ENCODE assay signal across 18 mouse cellular contexts in genomic region chr3:67498773-67499405, GRCm38 (mm10). TPM values are rescaled to one million over a fixed set of nuclear protein-coding genes. Genes with fewer than 3 reads are reported as not detected.
DNase-seq lines count a peak whose midpoint lies in the region; ATAC-seq and TF ChIP-seq lines count a peak whose summit lies in the region.
"Had no signal": no experiment of that assay in that cellular context is flagged by ENCODE, and none has a peak within 500 bp of the region (broad histone marks: within the 10 kb centered on the region; RNA-seq: fewer than 3 reads in every experiment).

No protein-coding gene starts in this region.

- H3K4me2 ChIP-seq in liver, embryonic 13.5 days = no peak overlapping the region
- H3K4me2 ChIP-seq in midbrain, embryonic 16.5 days (ENCODE audit: low read length) = no peak overlapping the region
- H3K4me2 ChIP-seq: embryonic facial prominence, embryonic 13.5 days; forebrain, embryonic 13.5 days; heart, embryonic 13.5 days; hindbrain, embryonic 15.5 days had no signal

- H3K36me3 ChIP-seq in ES-E14 (ENCODE audit: control insufficient read depth, insufficient read depth, low read length, poor library complexity, severe bottlenecking) (no peaks in the 10 kb centered on the region), MEL (ENCODE audit: control insufficient read depth in 1 of 2, insufficient read depth in 2 of 2, low read length in 2 of 2) (peaks cover 0 to 5% of the 10 kb centered on the region in 2 experiments; a peak in 1 of 4 replicates)
- H3K36me3 ChIP-seq in liver, embryonic 13.5 days = no peaks in the 10 kb centered on the region
- H3K36me3 ChIP-seq in forebrain, embryonic 10.5 days (replicated peaks) = no peaks in the 10 kb centered on the region
- H3K36me3 ChIP-seq in midbrain, embryonic 16.5 days (ENCODE audit: control insufficient read depth, insufficient read depth, low read length) = no peaks in the 10 kb centered on the region
- H3K36me3 ChIP-seq: embryonic facial prominence, embryonic 13.5 days; heart, embryonic 13.5 days; hindbrain, embryonic 15.5 days had no signal

- 69% methylated on average over 8 of the region's 8 CpGs for WGBS in liver, embryonic 13.5 days (ENCODE audit: insufficient replicate concordance)
- 90% methylated on average over 8 of the region's 8 CpGs for WGBS in forebrain, embryonic 10.5 days
- 91% methylated on average over 8 of the region's 8 CpGs for WGBS in midbrain, embryonic 16.5 days

- peak; percentile 67 to 82 for TF ChIP-seq EP300 in MEL (IDR thresholded peaks at IDR 0.05; ENCODE audit: low read depth in 1 of 2, low read length in 2 of 2)

- H3K4me1 ChIP-seq in ES-E14 (ENCODE audit: control insufficient read depth in 2 of 2, insufficient read depth in 2 of 2, low read length in 2 of 2, poor library complexity in 1 of 2) = peaks cover 0 to 7% of the 10 kb centered on the region in 2 experiments; a peak in 2 of 4 replicates
- peaks cover 0 to 17% of the 10 kb centered on the region in 2 experiments; a peak in 2 of 4 replicates for H3K4me1 ChIP-seq in MEL (ENCODE audit: control insufficient read depth in 1 of 2, insufficient read depth in 2 of 2, low read length in 2 of 2)
- H3K4me1 ChIP-seq in liver, embryonic 13.5 days (replicated peaks) = peaks cover 11% of the 10 kb centered on the region
- peaks cover 11% of the 10 kb centered on the region for H3K4me1 ChIP-seq in forebrain, embryonic 10.5 days
- no peaks in the 10 kb centered on the region for H3K4me1 ChIP-seq in midbrain, embryonic 16.5 days (ENCODE audit: control insufficient read depth, insufficient read depth, low read length)
- H3K4me1 ChIP-seq: heart, embryonic 13.5 days; hindbrain, embryonic 15.5 days had no signal

- TF ChIP-seq CTCF in MEL (IDR thresholded peaks at IDR 0.05 in 2 of 3, conservative IDR thresholded peaks at IDR 0.05 in 1 of 3; ENCODE audit: control insufficient read depth in 1 of 3, insufficient read depth in 1 of 3, low read depth in 2 of 3, low read length in 3 of 3, poor library complexity in 1 of 3, severe bottlenecking in 1 of 3) = no peak

- no peaks in the 10 kb centered on the region for H3K79me2 ChIP-seq in MEL (ENCODE audit: control insufficient read depth, insufficient read depth, low read length, poor library complexity)

- H3K27me3 ChIP-seq in MEL (ENCODE audit: control insufficient read depth in 1 of 2, insufficient read depth in 2 of 2, low read length in 2 of 2) = no peaks in the 10 kb centered on the region
- no peaks in the 10 kb centered on the region for H3K27me3 ChIP-seq in liver, embryonic 13.5 days
- H3K27me3 ChIP-seq in forebrain, embryonic 10.5 days (ENCODE audit: poor library complexity, severe bottlenecking) = 0 out of 2 replicates have a peak, but pooled peaks cover 9% of the 10 kb centered on the region
- H3K27me3 ChIP-seq in midbrain, embryonic 16.5 days (ENCODE audit: control insufficient read depth, insufficient read depth, low read depth, low read length) = no peaks in the 10 kb centered on the region
- H3K27me3 ChIP-seq: embryonic facial prominence, embryonic 13.5 days; forebrain, embryonic 13.5 days; heart, embryonic 13.5 days; hindbrain, embryonic 15.5 days had no signal

- H3K27ac ChIP-seq in ES-E14 (ENCODE audit: insufficient read depth, low read depth, low read length, poor library complexity, severe bottlenecking) (no peak overlapping the region), MEL (ENCODE audit: control insufficient read depth, low read depth, low read length) (peak overlapping the region; percentile 64)
- no peak overlapping the region for H3K27ac ChIP-seq in liver, embryonic 13.5 days
- no peak overlapping the region for H3K27ac ChIP-seq in forebrain, embryonic 10.5 days
- H3K27ac ChIP-seq in midbrain, embryonic 16.5 days (ENCODE audit: low read length) = no peak overlapping the region
- H3K27ac ChIP-seq: embryonic facial prominence, embryonic 13.5 days; forebrain, embryonic 13.5 days; gastrocnemius, adult 2 months; heart, embryonic 13.5 days; hindbrain, embryonic 15.5 days had no signal

- no peaks in the 10 kb centered on the region for H3K9me3 ChIP-seq in ES-E14 (ENCODE audit: control insufficient read depth, insufficient read depth, low read depth, low read length)
- no peaks in the 10 kb centered on the region for H3K9me3 ChIP-seq in MEL (replicated peaks; ENCODE audit: insufficient read depth, low read length)
- H3K9me3 ChIP-seq in liver, embryonic 13.5 days (replicated peaks) = no peaks in the 10 kb centered on the region
- H3K9me3 ChIP-seq in forebrain, embryonic 10.5 days = 0 out of 2 replicates have a peak, but pooled peaks cover 5% of the 10 kb centered on the region
- no peaks in the 10 kb centered on the region for H3K9me3 ChIP-seq in midbrain, embryonic 16.5 days (replicated peaks; ENCODE audit: control insufficient read depth, low read length, poor library complexity, severe bottlenecking)
- H3K9me3 ChIP-seq: embryonic facial prominence, embryonic 13.5 days; forebrain, embryonic 13.5 days; hindbrain, embryonic 15.5 days had no signal

- no peak for DNase-seq in ES-E14 (ENCODE audit: low read depth, low spot score)
- DNase-seq in MEL (ENCODE audit: low read depth, low spot score) = peak; percentile 74
- no peak for DNase-seq in liver, embryonic 13.5 days
- no peak for DNase-seq in forebrain, embryonic 10.5 days (ENCODE audit: extremely low spot score, low spot score)
- no peak for DNase-seq in left cerebral cortex, adult 11 months (ENCODE audit: low spot score)
- DNase-seq: adrenal gland, postnatal 10 days; cerebellum, adult 11-12 months; cerebellum, adult 9-10 months; cerebellum, postnatal 36 days; forebrain, postnatal 0 days; gastrocnemius, adult 2 months; gastrocnemius, postnatal 25 days; heart, postnatal 36 days had no signal

- ATAC-seq in liver, embryonic 13.5 days (ENCODE audit: low read depth) = peak; percentile 90
- ATAC-seq in midbrain, embryonic 16.5 days = no peak
- ATAC-seq: forebrain, embryonic 13.5 days; forebrain, postnatal 0 days had no signal

- no peak for TF ChIP-seq RAD21 in MEL (IDR thresholded peaks at IDR 0.05; ENCODE audit: low read depth, low read length)

- H3K9ac ChIP-seq in ES-E14 (ENCODE audit: insufficient read depth, low read depth, low read length, poor library complexity, severe bottlenecking) (no peak overlapping the region), MEL (ENCODE audit: control insufficient read depth, low read depth, low read length, poor library complexity, severe bottlenecking) (0 out of 2 replicates have a peak overlapping the region, but pooled peaks have one; percentile 4)
- H3K9ac ChIP-seq in liver, embryonic 13.5 days = no peak overlapping the region
- no peak overlapping the region for H3K9ac ChIP-seq in midbrain, embryonic 16.5 days (ENCODE audit: low read depth, low read length)
- H3K9ac ChIP-seq: embryonic facial prominence, embryonic 13.5 days; forebrain, embryonic 13.5 days; forebrain, postnatal 0 days; heart, embryonic 13.5 days; hindbrain, embryonic 15.5 days had no signal

- no peak overlapping the region for H3K4me3 ChIP-seq in ES-E14 (ENCODE audit: insufficient read depth in 1 of 2, low read depth in 1 of 2, low read length in 2 of 2, poor library complexity in 1 of 2, severe bottlenecking in 1 of 2)
- H3K4me3 ChIP-seq in MEL (ENCODE audit: control insufficient read depth in 1 of 2, insufficient read depth in 1 of 2, low read depth in 2 of 2, low read length in 2 of 2) = peak overlapping the region; percentile 11 to 35; a peak in 3 of 4 replicates
- H3K4me3 ChIP-seq in liver, embryonic 13.5 days (replicated peaks) = no peak overlapping the region
- H3K4me3 ChIP-seq in forebrain, embryonic 10.5 days = no peak overlapping the region
- H3K4me3 ChIP-seq in midbrain, embryonic 16.5 days (ENCODE audit: low read depth, low read length) = no peak overlapping the region
- H3K4me3 ChIP-seq: embryonic facial prominence, embryonic 13.5 days; forebrain, embryonic 13.5 days; gastrocnemius, adult 2 months; heart, embryonic 13.5 days; hindbrain, embryonic 15.5 days had no signal

- TF ChIP-seq POLR2A in MEL (IDR thresholded peaks at IDR 0.05; ENCODE audit: control insufficient read depth in 1 of 2, insufficient read depth in 1 of 2, low read depth in 1 of 2, low read length in 2 of 2, poor library complexity in 1 of 2) = no peak

- in situ Hi-C loops in ES-E14 (cut with MboI; ENCODE audit: low sequenced_read_pairs in 2 of 2, unreplicated experiment in 2 of 2) = no loop called here

TF ChIP-seq in ES-E14, 5 proteins besides CTCF, POLR2A, EP300 and RAD21:
- TF ChIP-seq MAFK (IDR thresholded peaks at IDR 0.05; ENCODE audit: insufficient read depth, low read depth, low read length) (peak; percentile 87), ZC3H11A (IDR thresholded peaks at IDR 0.05; ENCODE audit: borderline replicate concordance, low read depth, low read length) (no peak)

TF ChIP-seq in MEL, 35 proteins besides CTCF, POLR2A, EP300 and RAD21 (continues in another document):
- TF ChIP-seq BHLHE40 (IDR thresholded peaks at IDR 0.05; ENCODE audit: borderline replicate concordance, low read depth, low read length) (peak; percentile 77; the same call in 1 of the 2 replicates), ETS1 (IDR thresholded peaks at IDR 0.05; ENCODE audit: low read depth, low read length) (peak; percentile 70), RCOR1 (IDR thresholded peaks at IDR 0.05; ENCODE audit: low read depth, low read length) (peak; percentile 61), GATA1 (IDR thresholded peaks at IDR 0.05; ENCODE audit: low read depth, low read length) (peak; percentile 85), USF1 (IDR thresholded peaks at IDR 0.05; ENCODE audit: low read depth, low read length) (no peak), TCF12 (IDR thresholded peaks at IDR 0.05; ENCODE audit: low read depth, low read length) (peak; percentile 84), MAFK (IDR thresholded peaks at IDR 0.05; ENCODE audit: borderline replicate concordance, low read depth, low read length) (no peak)

RNA-seq across cellular contexts. Expression of gene Rarres1, which starts 16.4 kb away (rescaled TPM):
- 0.36 and 0.37 TPM in 2 replicates for total RNA-seq in ES-E14 (2012; rRNA removed)
- total RNA-seq in MEL (2012; rRNA removed) = not detected in 2 replicates
- polyA plus RNA-seq in MEL (2012; ENCODE audit: insufficient read depth in 1 of 2, insufficient read length in 2 of 2, low read depth in 1 of 2, low replicate concordance in 2 of 2, missing spikeins in 1 of 2) = not detected
- 2.0 TPM in 2 replicates for polyA plus RNA-seq in liver, embryonic 13.5 days (2015; fragmentation: Nextera tagmentation; extraction: Ambion mirVana)
- 0.23 and 0.42 TPM in 2 replicates for polyA plus RNA-seq in forebrain, embryonic 10.5 days (2016; fragmentation: Nextera tagmentation; extraction: Ambion mirVana)
- 2.7 and 3.2 TPM in 2 replicates for polyA plus RNA-seq in midbrain, embryonic 16.5 days (2015; fragmentation: Nextera tagmentation; extraction: Ambion mirVana)

RNA-seq across cellular contexts. Expression of gene Lxn, which starts 35.2 kb away (rescaled TPM):
- total RNA-seq in ES-E14 (2012; rRNA removed) (3.7 and 6.3 TPM in 2 replicates), MEL (2012; rRNA removed) (not detected in 2 replicates)
- polyA plus RNA-seq in MEL (2012; ENCODE audit: insufficient read depth in 1 of 2, insufficient read length in 2 of 2, low read depth in 1 of 2, low replicate concordance in 2 of 2, missing spikeins in 1 of 2) = under 1 TPM in 1 of 2 experiments, not detected in 1; 0.26 TPM
- 12.0 and 13.6 TPM in 2 replicates for polyA plus RNA-seq in liver, embryonic 13.5 days (2015; fragmentation: Nextera tagmentation; extraction: Ambion mirVana)
- 34.7 and 40.1 TPM in 2 replicates for polyA plus RNA-seq in forebrain, embryonic 10.5 days (2016; fragmentation: Nextera tagmentation; extraction: Ambion mirVana)
- 149 and 186 TPM in 2 replicates for polyA plus RNA-seq in midbrain, embryonic 16.5 days (2015; fragmentation: Nextera tagmentation; extraction: Ambion mirVana)

Comparison
In these comparisons a context has a peak if more than half of its experiments do, and no peak if none do; other contexts are left out.
1. H3K4me3 ChIP-seq: peak in MEL (2 of 2); none in ES-E14 (0 of 2), liver, embryonic 13.5 days (single experiment), forebrain, embryonic 10.5 days (single experiment) and midbrain, embryonic 16.5 days (single experiment).
2. RNA of gene Lxn, which starts 35.2 kb away (polyA plus RNA-seq): 149 to 186 TPM in midbrain, embryonic 16.5 days, 34.7 to 40.1 TPM in forebrain, embryonic 10.5 days and 12.0 to 13.6 TPM in liver, embryonic 13.5 days; 0.26 TPM in MEL; every median in the first group is over 10 times any median in the second.